Mouse (Mus musculus) adrenal gland, postnatal 36 days (tissue): ENCODE measurements at regions not wholly inside any gene's neighbourhood (a gene's known extent, or its start where the extent isn't known, plus 50 kb on each side); places are given as distances from the start of the nearest gene placed in this dataset.

Source experiments
- DNase-seq, 2 experiments: peaks; one replicate each; pipeline ENCODE4 v3.0.0; 2021; ENCODE audit warnings: mixed read lengths in 1 of 2

GRCm38 (mm10) chr14:114398861-114399557 is 693.0 kb upstream of the Gpc5 start:
- no peak for DNase-seq

GRCm38 (mm10) chr14:114418851-114419250 is 673.2 kb upstream of the Gpc5 start:
- no peak for DNase-seq

GRCm38 (mm10) chr14:114425475-114425874 is 666.5 kb upstream of the Gpc5 start:
- no peak for DNase-seq
